Mouse (Mus musculus): ENCODE data around the gene Abcc5. TPM values are rescaled to one million over a fixed set of nuclear protein-coding genes. Genes with fewer than 3 reads are reported as not detected.

Gene Abcc5
- polyA plus RNA-seq, 1 experiment = 269 TPM

DNA sequence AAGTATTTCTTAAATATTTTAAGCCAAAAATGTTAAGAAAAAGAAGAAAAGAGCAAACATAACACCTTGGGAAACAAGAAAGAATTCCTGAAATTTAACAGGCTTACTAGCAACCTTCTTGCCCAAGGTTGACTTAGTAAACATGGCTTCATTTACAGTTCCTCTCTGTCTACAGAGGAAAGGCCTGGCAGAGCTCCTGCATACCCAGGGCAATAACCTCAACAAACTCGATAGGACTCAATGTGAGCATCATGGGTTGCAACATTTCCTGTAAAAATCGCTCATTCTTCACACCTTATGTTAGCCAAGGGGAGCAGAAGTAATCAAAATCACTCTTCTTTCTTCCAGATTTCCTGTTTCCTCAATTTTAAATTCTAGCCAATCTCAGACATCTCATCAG lies 8.1 kb downstream of the Abcc5 start:
- TF ChIP-seq POLR2A (IDR thresholded peaks at IDR 0.05; ENCODE audit: borderline replicate concordance, extremely low read depth, insufficient read depth, insufficient read length, poor library complexity, severe bottlenecking) = no peak
- no peak for TF ChIP-seq CTCF (IDR thresholded peaks at IDR 0.05; ENCODE audit: borderline replicate concordance, extremely low read depth, insufficient read depth, insufficient read length)
- DNase-seq (ENCODE audit: low read depth) = no peak

DNA sequence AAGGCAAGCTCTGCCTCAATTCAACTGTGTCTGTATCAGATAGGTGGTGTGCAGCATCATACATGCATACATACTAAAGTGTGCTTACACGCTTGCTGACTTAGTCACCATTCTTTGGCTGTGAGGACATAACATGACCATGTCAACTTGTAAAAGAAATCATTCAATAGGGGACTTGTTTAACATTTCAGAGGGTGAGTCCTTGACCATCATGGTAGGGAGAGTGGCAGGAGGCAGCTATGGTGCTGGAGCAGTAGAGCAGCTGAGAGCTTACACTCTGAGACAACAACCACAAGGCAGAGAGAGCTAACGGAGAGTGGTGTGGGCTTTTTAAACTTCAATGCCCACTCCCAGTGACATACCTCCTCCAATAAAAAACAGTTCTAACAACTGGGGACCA lies 9.9 kb downstream of the Abcc5 start:
- no peak for TF ChIP-seq POLR2A (IDR thresholded peaks at IDR 0.05; ENCODE audit: borderline replicate concordance, extremely low read depth, insufficient read depth, insufficient read length, poor library complexity, severe bottlenecking)
- TF ChIP-seq CTCF (IDR thresholded peaks at IDR 0.05; ENCODE audit: borderline replicate concordance, extremely low read depth, insufficient read depth, insufficient read length) = no peak
- DNase-seq (ENCODE audit: low read depth) = no peak

GRCm38 (mm10) chr16:20415804-20416203 lies 10.4 kb downstream of the Abcc5 start:
- TF ChIP-seq CTCF (IDR thresholded peaks at IDR 0.05; ENCODE audit: borderline replicate concordance, extremely low read depth, insufficient read depth, insufficient read length) = no peak
- TF ChIP-seq POLR2A (IDR thresholded peaks at IDR 0.05; ENCODE audit: borderline replicate concordance, extremely low read depth, insufficient read depth, insufficient read length, poor library complexity, severe bottlenecking) = no peak
- DNase-seq (ENCODE audit: low read depth) = no peak

- DNase-seq (ENCODE audit: low read depth) = no peak
- no peak for TF ChIP-seq CTCF (IDR thresholded peaks at IDR 0.05; ENCODE audit: borderline replicate concordance, extremely low read depth, insufficient read depth, insufficient read length)
- TF ChIP-seq POLR2A (IDR thresholded peaks at IDR 0.05; ENCODE audit: borderline replicate concordance, extremely low read depth, insufficient read depth, insufficient read length, poor library complexity, severe bottlenecking) = no peak
Observed at GRCm38 (mm10) chr16:20415211-20415610, 11.0 kb downstream of the Abcc5 start.

GRCm38 (mm10) chr16:20413870-20414331 lies 12.3 kb downstream of the Abcc5 start:
- DNase-seq (ENCODE audit: low read depth) = no peak
- TF ChIP-seq CTCF (IDR thresholded peaks at IDR 0.05; ENCODE audit: borderline replicate concordance, extremely low read depth, insufficient read depth, insufficient read length) (no peak), POLR2A (IDR thresholded peaks at IDR 0.05; ENCODE audit: borderline replicate concordance, extremely low read depth, insufficient read depth, insufficient read length, poor library complexity, severe bottlenecking) (no peak)

DNA sequence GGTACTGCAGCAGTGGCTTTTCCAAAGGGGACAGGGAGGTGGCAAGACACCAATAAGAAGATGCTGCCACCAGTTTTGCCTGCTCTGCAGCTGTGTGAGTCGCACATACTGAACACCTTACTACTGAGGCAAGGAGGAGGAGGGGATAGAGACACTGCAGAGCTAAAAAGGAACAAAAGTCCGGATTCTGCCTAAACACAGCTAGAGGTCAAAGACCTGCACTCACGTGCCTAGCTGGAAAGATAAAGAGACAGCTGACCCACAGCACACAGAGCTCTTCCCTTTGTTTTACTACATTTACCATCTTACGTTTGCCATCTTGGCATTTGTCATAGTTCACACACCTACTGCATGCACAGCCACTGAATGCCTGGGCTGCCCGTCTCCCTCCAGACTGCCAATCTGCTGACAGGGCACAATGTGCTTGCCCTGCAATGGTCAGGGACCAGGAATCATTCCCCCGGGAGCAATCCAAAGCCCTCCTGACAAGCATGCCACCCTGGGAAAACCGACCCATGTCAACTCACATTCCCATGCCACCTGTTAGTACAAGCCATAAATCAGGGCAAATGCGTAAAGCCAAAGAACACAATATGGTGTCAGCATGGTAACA lies 14.1 kb downstream of the Abcc5 start:
- TF ChIP-seq POLR2A (IDR thresholded peaks at IDR 0.05; ENCODE audit: borderline replicate concordance, extremely low read depth, insufficient read depth, insufficient read length, poor library complexity, severe bottlenecking) (no peak), CTCF (IDR thresholded peaks at IDR 0.05; ENCODE audit: borderline replicate concordance, extremely low read depth, insufficient read depth, insufficient read length) (no peak)
- no peak for DNase-seq (ENCODE audit: low read depth)

DNA sequence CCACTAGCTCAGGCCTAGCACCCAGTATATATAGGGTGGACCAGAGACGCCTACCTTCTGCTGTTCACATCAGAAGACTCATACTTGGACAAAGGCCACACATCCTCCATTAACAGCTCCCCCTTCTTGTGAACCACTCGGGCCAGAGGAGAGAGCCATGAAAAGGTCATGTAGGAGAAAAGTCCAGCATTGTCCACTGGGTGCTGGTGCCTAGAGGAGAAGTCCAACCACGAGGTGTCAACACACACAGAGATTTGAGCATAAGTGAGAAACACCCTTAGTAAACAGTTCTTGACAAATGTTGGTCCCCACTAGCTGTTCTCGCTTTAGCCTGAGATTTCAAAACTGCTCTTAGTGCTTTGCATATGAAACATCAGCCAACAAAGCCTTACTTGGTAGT lies 20.9 kb downstream of the Abcc5 start:
- DNase-seq (ENCODE audit: low read depth) = no peak
- TF ChIP-seq POLR2A (IDR thresholded peaks at IDR 0.05; ENCODE audit: borderline replicate concordance, extremely low read depth, insufficient read depth, insufficient read length, poor library complexity, severe bottlenecking) (no peak), CTCF (IDR thresholded peaks at IDR 0.05; ENCODE audit: borderline replicate concordance, extremely low read depth, insufficient read depth, insufficient read length) (no peak)

- no peak for DNase-seq (ENCODE audit: low read depth)
- TF ChIP-seq CTCF (IDR thresholded peaks at IDR 0.05; ENCODE audit: borderline replicate concordance, extremely low read depth, insufficient read depth, insufficient read length) (no peak), POLR2A (IDR thresholded peaks at IDR 0.05; ENCODE audit: borderline replicate concordance, extremely low read depth, insufficient read depth, insufficient read length, poor library complexity, severe bottlenecking) (no peak)
Observed at GRCm38 (mm10) chr16:20403327-20403726, 22.9 kb downstream of the Abcc5 start.

GRCm38 (mm10) chr16:20401592-20401991 lies 24.6 kb downstream of the Abcc5 start:
- TF ChIP-seq CTCF (IDR thresholded peaks at IDR 0.05; ENCODE audit: borderline replicate concordance, extremely low read depth, insufficient read depth, insufficient read length) (no peak), POLR2A (IDR thresholded peaks at IDR 0.05; ENCODE audit: borderline replicate concordance, extremely low read depth, insufficient read depth, insufficient read length, poor library complexity, severe bottlenecking) (no peak)
- no peak for DNase-seq (ENCODE audit: low read depth)

DNA sequence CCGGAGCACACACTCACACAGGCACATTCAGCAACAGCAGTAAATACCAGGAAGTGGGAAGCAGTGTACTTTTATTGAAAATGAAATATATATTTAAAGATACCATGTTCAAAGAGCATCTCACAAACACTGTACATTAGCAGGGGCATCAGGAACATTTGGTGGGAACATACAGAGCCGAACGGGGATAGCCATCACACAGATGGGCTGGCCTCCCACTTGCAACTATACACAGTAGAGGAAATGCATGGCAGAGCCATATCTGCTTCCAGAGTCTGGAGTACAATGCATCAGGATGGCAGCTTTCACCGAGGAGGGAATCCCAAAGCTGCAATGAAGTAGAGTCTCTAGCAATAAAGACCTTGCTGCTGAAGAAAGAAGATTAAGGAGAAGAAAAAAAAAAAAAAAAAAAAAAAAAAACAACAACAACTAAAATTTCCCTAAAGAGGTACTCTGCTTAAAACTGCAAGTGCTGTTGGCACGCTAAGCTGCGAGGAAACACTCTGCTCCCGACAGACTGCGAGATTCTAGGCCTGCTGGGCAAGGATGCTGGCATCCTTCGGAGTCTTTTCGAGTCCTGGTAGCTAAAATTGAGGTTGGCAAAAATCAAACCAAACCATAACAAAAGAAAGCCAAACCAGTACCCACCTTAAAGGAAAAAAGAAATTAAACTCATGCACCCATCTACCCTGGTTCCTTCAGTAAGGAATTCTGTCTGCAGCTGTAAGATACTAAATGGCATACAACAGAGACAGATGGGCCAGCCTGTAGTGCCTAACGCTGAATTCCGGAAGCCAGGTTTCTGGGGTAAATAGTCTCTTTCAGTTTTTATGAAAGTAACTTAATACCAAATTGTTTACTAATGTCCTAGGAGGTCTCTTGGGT lies 25.2 kb downstream of the Abcc5 start:
- no peak for TF ChIP-seq POLR2A (IDR thresholded peaks at IDR 0.05; ENCODE audit: borderline replicate concordance, extremely low read depth, insufficient read depth, insufficient read length, poor library complexity, severe bottlenecking)
- no peak for TF ChIP-seq CTCF (IDR thresholded peaks at IDR 0.05; ENCODE audit: borderline replicate concordance, extremely low read depth, insufficient read depth, insufficient read length)
- DNase-seq (ENCODE audit: low read depth) = peak; percentile 28

DNA sequence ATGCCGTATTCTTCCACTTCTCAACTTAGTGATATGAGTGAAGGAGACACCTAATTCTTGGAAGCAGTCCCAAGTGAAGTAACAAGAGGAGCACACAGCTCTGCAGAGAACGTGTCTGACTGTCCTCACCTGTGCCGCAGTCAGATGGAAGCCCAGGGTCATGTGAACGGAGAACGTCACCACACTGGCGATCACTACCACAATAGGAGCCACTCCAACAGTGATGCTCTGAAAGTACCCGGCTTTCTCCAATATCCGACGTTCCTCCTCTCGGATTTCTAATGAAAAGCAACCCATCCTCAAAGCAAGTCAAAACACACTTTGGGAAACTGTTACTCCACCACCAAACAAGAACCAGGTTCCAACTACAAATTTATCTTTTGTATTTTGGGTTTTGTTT lies 29.3 kb downstream of the Abcc5 start:
- TF ChIP-seq CTCF (IDR thresholded peaks at IDR 0.05; ENCODE audit: borderline replicate concordance, extremely low read depth, insufficient read depth, insufficient read length) = no peak
- no peak for TF ChIP-seq POLR2A (IDR thresholded peaks at IDR 0.05; ENCODE audit: borderline replicate concordance, extremely low read depth, insufficient read depth, insufficient read length, poor library complexity, severe bottlenecking)

More for the DNA sequence above, 29.3 kb downstream of the Abcc5 start:
- DNase-seq (ENCODE audit: low read depth) = no peak
